Mouse (Mus musculus): ENCODE measurements around the gene Pmfbp1.

Pmfbp1 gene

GRCm38 (mm10) chr8:109499009-109499717, 5.3 kb downstream of the Pmfbp1 start:
- DNase-seq (ENCODE audit: low read depth) = no peak

- DNase-seq (ENCODE audit: low read depth) = no peak
Observed at GRCm38 (mm10) chr8:109503566-109503965, 9.7 kb downstream of the Pmfbp1 start.

DNA sequence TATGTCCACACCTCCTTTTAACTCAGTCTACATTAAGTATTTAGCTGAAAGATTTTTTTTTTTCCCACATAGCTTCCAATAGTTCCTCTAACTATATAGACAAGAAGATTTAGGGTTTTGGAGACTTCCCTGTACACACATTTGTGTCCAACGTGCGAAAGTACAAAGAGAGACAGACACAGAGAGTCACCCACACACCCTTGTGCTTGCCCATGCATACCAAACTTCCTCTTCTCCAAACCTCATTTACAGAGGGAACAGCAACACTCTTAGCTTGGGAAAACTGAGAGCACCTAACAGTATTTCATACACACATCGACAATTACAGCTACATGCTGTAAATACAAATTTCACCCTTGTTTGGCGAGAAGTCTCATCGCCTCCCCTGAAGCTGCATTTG, 11.7 kb downstream of the Pmfbp1 start:
- no peak for DNase-seq (ENCODE audit: low read depth)

DNA sequence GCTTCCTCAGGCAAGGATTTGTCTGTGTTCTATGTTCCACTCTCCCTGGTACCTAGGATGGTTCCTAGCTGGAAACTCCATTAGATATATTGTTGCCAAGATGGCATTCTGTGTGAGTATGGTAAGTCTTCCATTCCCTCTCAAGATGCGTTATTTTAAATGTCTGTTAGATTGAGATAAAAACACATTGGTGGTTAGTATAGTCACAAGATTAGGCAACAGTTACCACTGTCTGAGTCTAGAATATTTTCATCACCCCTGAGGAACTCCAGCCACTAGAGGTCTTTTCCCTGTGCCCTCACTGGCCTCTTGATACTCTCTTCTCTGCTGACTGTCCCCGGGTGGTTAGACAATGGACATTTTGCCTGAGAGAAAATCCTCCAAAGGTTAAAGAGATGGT, 30.2 kb downstream of the Pmfbp1 start:
- DNase-seq (ENCODE audit: low read depth) = no peak

DNA sequence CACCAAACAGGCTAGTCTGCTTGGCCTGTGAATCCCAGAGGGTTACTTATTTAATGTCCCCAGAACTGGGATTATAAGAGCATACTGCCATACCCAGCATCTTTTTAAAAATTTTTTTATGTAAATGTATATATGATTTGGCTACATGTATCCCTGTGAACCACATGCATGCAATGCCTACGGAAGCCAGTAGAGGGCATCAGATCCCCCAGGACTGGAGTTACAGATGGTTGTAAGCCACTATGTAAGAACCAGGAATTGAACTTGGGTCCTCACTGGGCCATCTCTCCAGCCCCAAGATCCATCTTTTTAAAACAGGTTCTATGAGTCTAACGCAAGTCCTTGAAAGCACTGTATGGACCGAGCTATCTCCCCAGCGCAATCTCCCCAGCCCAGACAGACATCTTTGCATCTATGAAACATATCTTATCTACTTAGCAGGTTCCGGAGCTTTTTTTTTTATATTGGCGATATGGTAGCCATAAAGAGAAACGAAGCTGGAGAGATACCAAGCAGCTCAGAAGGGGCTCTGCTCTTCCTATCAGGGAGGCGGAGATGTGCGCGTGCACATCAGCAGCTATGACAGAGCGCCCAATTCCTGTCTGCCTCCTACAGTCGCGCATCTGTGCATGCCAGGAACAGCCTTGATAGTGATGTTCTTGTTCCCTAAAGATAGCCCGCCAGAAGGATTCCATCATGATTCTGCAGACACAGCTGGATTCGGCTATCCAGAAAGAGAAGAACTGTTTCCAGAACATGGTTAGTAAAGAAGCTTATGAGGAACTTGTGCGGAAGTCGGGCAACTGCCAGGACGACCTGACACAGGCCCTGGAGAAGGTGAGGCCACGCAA, 41.5 kb downstream of the Pmfbp1 start:
- DNase-seq (ENCODE audit: low read depth) = no peak

DNA sequence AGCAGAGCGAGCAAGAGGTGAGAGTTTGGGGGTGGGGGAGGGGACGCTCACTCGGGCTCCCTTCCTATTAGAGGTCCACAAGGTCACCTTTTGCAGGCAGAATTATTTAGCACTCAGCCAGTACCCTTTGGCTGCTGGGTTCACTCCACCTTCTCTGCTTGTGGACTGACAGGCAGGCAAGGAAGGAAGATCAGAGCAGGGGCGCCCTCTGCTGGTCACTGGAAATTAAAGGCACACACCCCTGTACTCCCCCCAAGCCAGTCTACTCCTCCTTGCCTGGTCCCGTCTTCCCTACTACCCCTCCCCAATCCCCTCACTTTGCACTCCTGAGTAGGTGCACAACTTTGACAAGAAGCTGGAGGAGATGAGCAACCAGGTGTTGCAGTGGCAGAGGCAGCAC, 42.9 kb downstream of the Pmfbp1 start:
- DNase-seq (ENCODE audit: low read depth) = peak; percentile 32

DNA sequence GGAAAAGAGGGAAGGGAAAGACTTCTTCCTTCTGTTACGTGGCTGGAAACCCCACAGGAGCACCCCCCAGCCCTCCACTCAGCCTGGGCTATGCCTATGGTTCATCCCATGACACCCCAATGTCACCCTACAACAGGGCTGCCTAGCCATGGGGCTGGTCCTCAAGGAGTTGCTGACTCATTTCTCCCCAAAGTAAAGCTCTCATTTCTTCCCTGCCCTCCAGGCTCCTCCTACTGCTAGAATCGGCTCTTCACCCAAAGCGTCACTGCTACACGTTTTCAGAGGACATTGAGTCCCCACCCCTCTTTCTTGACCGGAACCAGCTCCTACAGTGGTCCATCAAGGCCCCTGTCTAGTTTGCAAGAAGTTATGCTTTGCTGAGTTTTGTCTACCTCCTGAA, 48.3 kb downstream of the Pmfbp1 start:
- DNase-seq (ENCODE audit: low read depth) = no peak

DNA sequence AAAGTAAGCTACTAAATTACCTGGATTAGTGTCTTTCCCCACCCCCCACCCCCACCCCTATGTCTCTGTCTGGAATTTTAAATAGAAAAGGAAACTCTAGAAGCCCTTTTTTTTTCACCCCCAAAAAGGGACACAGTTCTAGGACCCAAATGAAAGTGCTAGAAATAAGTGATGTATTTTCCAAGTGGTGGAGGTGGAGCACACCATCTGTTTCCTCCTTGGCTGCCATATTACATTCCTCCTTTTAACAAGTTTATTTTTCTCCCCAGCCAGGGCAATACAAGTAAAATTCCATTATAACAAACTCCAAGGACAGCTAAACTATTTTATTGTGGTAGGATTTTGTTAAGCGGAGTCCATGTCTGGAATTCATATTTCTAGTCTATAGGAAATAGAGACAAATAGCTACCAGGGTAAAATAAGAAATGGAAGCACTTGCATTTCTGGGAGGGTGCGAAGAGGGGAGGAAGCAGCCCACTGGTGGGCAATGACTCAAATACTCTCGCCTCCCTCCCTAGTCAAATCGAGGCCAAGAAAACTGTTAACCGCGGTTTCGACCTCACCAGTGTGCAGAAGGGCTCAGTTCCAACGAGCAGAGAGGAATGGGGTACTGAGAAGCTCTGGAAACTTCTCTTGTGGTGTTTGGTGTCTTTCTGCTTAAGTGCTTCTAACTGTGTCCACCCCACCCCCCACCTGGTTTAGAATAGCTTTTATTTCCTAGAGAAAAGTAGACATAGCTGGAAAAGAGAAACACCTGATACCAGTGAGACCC, 49.1 kb downstream of the Pmfbp1 start:
- DNase-seq (ENCODE audit: low read depth) = peak; percentile 21

DNA sequence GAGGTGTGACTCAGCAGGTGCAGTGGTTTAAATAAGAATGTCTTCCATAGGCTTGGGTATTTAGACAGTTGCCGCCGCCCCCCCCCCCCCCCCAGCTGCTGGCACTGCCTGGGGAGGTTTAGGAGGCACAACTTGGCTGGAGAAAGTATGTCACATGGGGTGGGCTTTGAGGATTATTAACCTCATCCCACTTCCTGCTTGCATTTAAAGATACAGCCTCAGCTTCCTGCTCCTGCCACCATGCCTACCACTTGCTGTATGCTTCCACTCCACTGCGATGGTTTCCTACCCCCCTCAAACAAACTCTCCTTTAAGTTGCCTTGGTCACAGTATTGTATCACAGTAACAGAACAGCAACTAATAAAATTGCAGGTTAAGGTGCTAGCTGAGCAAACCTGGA, 50.2 kb downstream of the Pmfbp1 start:
- no peak for DNase-seq (ENCODE audit: low read depth)

DNA sequence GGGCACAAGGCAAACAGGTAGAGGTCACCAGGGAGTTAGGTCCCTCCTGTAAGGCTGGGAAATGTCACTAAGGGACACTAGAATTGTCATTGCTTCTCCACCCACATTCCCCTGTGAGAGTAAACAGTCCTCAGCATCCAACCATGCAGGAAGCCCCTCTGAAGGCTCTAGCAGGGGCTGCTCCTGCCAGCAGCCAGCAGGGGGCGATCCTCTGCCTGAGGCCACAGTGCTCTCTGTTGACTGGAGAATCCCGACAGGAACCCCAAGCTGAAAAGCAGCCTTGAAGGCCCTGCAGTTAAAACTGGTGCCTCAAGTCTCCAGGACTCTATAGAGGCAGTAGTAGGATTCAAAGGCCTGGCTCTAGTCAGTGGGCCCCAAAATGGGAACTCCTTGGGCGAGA, 57.8 kb downstream of the Pmfbp1 start:
- no peak for DNase-seq (ENCODE audit: low read depth)

GRCm38 (mm10) chr8:109563881-109564280, 70.1 kb downstream of the Pmfbp1 start:
- no peak for DNase-seq (ENCODE audit: low read depth)

DNA sequence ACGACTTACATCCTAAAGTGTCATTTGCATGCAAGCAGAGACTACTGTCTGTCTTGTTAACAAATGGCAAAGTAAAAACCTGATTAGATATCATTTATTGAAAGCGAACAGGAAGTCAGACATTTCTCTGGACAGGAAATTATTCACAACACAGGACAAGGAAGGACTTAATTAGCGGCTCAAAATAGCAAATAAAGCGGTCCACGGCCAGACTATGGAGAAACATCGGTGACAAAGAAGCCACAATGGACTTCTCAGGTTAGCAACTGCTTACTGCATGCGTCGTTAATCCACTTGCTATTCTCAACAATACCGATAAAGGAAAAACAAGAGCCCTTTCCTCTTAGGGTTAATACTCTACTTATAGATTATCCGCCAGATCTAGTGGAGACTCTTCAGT, 70.9 kb downstream of the Pmfbp1 start:
- no peak for DNase-seq (ENCODE audit: low read depth)

DNA sequence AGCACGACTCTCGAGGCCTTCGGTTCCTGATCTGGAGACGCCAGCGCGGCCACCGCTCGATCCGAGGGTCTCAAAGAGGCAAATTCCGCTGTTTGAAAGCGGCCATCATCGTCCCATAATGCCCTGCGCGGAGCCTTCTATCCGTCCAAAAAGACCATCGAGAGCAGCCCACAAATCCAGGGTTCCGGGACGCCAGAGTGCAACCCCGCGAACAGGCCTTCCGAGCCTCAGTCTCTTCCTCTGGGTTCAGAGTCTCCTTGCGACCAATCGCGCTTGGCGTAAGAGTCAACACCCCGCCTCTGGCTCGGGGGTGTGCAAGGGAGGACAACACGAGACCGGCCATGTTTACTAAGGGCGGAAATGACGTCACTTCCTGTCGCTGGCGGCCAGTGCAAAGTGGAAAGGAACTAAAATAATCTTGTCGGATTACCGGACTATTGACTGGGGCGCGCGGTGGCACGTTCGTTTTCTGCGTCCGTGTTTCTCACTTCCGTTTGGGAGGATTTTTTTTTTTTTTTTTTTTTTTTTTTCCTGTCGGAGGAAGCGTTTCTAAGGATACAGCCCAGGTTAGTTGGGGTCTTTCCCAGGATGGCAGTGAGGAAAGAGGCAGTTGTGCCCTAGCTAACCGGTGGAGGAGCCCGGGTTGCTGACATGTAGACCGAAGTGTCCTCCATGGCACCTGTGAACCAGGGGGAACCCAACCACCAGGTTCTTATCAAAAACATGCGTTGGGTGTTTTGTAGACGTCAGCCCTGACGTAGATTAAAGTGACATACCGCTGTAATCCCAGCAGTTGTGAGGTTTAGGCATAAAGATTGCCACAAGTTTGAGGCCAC, 71.9 kb downstream of the Pmfbp1 start, which contains the start of the genes Dhx38 and Txnl4b:
TSS of gene Dhx38 (minus strand) at position 364 of the 836 bp plus-strand sequence.
TSS of gene Txnl4b (plus strand) at position 395 of the 836 bp plus-strand sequence.
- peak; percentile 100 for DNase-seq (ENCODE audit: low read depth)

GRCm38 (mm10) chr8:109571139-109571538, 77.3 kb downstream of the Pmfbp1 start:
- no peak for DNase-seq (ENCODE audit: low read depth)

DNA sequence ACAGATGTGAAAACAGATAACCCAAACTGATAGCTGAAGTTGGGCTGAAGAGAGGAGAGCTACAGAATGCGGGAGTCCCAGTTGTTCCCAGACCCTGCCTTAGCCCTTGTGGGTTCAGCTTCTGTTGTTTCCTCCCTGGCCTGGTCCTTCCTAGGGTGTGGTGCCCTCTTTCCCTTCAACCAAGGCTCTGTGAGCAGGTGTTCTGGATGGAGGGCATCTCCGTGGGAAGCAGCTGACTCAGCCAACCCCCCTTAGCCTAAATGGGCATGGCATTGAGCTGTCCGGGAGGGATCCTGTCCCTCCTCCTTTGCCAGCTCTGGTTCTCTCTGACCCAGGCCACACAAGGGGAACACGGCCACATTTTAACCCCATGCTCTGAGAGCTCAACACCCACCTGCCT, 82.5 kb downstream of the Pmfbp1 start:
- DNase-seq (ENCODE audit: low read depth) = no peak

- DNase-seq (ENCODE audit: low read depth) = no peak
Observed at GRCm38 (mm10) chr8:109578900-109579301, 85.1 kb downstream of the Pmfbp1 start, which contains the start of gene Hp. Gene Hp, minus strand, starts transcription at chr8:109579172.

DNA sequence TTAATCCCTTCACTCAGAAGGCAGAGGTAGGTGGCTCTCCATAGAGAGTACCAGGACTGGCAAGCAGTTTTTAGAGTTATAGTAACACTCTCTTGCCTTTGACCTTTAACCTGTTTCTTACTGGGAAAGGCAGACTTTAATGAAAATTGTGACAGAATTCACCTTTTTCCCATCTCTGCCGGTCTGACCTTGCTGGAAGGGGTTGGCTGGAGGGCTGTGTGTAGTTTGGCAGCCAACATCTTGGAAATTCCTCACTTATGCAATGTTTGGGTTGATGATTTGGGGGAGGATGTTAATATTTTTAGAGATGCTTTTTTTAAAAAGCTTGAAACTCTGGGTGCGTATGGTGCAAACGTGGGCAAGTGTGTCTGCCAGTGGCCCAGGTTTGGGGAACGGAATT, 90.5 kb downstream of the Pmfbp1 start:
- DNase-seq (ENCODE audit: low read depth) = no peak

- DNase-seq (ENCODE audit: low read depth) = no peak
Observed at GRCm38 (mm10) chr8:109584830-109585229, 91.0 kb downstream of the Pmfbp1 start.

DNA sequence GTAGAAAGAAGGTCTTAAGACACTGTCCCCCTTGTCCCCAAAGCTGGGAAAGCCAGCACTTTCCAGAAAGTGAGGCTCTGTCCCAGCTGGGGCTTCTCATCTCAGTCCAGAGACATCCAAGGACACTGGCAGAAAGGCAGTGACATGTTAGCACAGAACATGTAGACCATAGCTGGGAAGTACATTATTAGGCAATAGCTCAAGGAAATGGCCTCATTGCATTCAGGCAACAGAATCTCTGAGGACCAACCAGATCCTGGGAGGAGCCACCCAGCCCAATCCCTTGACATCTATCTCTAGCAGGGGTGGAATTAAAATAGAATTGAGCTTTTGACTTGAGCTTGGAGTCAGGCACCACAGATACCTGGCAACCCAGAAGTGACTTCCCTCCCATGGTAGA, 91.8 kb downstream of the Pmfbp1 start:
- no peak for DNase-seq (ENCODE audit: low read depth)

DNA sequence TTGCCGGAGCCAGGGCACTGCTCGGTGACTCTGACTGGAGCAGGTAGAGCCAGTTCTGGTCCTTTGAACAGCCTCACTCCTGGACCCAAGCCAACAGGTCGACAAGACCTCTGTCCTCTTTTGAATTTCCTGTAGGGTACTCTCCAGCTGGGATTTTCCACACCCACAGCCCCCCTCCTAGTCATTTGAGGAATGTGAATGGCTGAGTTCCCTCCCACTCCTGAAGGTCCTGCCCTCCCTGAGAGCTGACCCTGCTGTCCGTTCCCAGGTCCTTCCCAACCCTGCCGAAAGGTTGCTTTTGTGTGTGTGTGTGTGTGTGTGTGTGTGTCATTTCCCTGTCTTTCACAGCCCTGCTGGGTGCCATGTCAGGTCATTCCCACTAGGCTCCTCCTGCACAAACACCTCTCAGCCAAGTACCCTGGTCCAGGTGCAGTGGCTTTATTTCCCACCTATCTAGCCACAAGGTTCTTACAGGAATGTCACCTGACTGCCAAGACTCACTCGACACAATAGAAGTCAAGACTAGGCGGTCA, 93.2 kb downstream of the Pmfbp1 start:
- no peak for DNase-seq (ENCODE audit: low read depth)

DNA sequence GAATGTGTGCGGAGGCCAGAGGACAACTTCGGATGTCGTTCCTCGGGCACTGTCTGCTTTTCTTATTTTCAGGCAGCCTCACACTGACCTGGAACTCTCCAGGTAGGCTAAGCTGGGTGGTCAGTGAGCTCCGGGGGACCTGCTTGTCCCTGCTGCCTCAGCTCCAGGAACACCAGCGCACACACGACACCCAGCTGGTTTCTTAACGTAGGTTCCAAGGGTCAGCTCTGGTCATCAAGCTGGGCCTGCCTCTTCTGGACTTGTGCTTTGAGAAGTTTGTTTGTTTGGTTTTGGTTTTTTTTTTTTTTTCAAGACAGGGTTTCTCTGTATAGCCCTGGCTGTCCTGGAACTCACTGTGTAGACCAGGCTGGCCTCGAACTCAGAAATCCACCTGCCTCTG, 97.1 kb downstream of the Pmfbp1 start:
- DNase-seq (ENCODE audit: low read depth) = no peak
